Mouse (Mus musculus): ENCODE measurements at regions not wholly inside any gene's neighbourhood (a gene's known extent, or its start where the extent isn't known, plus 50 kb on each side); places are given as distances from the start of the nearest gene placed in this dataset.

DNA sequence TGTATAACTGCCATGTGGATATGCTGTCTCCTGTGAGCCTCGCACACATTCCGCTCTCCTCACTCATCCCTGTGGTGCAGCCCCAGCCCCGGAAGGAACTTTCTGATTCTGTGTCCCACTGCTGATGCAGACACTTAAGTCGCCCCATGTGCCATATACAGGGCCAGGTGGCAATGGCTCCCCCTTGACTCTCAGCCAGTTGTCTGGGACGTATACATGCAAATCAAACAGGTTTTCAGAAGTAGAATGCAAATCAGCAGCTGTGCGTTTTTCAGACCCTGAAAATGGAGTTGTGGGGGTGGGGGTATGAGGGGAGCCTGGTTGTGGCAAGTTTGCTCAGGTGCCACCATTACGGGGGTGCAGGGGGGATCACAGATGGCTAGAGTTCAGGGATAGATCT lies 102.1 kb upstream of the Zdhhc25 start:
- TF ChIP-seq CHD2 (IDR thresholded peaks at IDR 0.05; ENCODE audit: low read depth, low read length) (no peak), MAFK (IDR thresholded peaks at IDR 0.05; ENCODE audit: insufficient read depth, low read depth, low read length) (no peak), ZC3H11A (IDR thresholded peaks at IDR 0.05; ENCODE audit: borderline replicate concordance, low read depth, low read length) (no peak), ZNF384 (IDR thresholded peaks at IDR 0.05; ENCODE audit: low read depth, low read length) (no peak), HCFC1 (IDR thresholded peaks at IDR 0.05; ENCODE audit: borderline replicate concordance, insufficient read depth, low read length) (no peak)

Data from ES-E14 (cell line).